Mouse (Mus musculus) adrenal gland, postnatal 4 days (tissue): ENCODE results near the gene Kmt2d. TPM values are rescaled to one million over a fixed set of nuclear protein-coding genes. Genes with fewer than 3 reads are reported as not detected.

Experiments
- DNase-seq, 2 experiments: peaks; one replicate each; pipeline ENCODE4 v3.0.0; 2021 to 2022; ENCODE audit warnings: low spot score in 2 of 2, mixed read lengths in 2 of 2
- total RNA-seq, 2 experiments: library from RNA; stranded (reverse); gene quantifications; 2 replicates each; pipeline ENCODE4 v1.2.3; 2021

The Kmt2d gene
- total RNA-seq, 2 experiments from 2014 or later: 68.9 to 71.5 TPM

GRCm38 (mm10) chr15:98804054-98804453, 67.0 kb downstream of the Kmt2d start:
- peak; percentile 58 to 66 for DNase-seq

- no peak for DNase-seq
Observed at GRCm38 (mm10) chr15:98802926-98803325, 68.1 kb downstream of the Kmt2d start.

- peak; percentile 66 to 75 for DNase-seq
Observed at GRCm38 (mm10) chr15:98799396-98799795, 71.6 kb downstream of the Kmt2d start.

GRCm38 (mm10) chr15:98798903-98799302, 72.1 kb downstream of the Kmt2d start:
- DNase-seq: no peak

GRCm38 (mm10) chr15:98797835-98798492, 73.0 kb downstream of the Kmt2d start:
- DNase-seq: no peak

GRCm38 (mm10) chr15:98796803-98797595, 74.0 kb downstream of the Kmt2d start:
- no peak for DNase-seq

- no peak for DNase-seq
Observed at GRCm38 (mm10) chr15:98793141-98793698, 77.8 kb downstream of the Kmt2d start.

GRCm38 (mm10) chr15:98792233-98793020, 78.6 kb downstream of the Kmt2d start:
- DNase-seq: no peak

- no peak for DNase-seq
Observed at GRCm38 (mm10) chr15:98791771-98792170, 79.2 kb downstream of the Kmt2d start.

- no peak for DNase-seq
Observed at GRCm38 (mm10) chr15:98791221-98791620, 79.8 kb downstream of the Kmt2d start.

- DNase-seq: no peak
Observed at GRCm38 (mm10) chr15:98790761-98791160, 80.2 kb downstream of the Kmt2d start.

- no peak for DNase-seq
Observed at GRCm38 (mm10) chr15:98789661-98790535, 81.1 kb downstream of the Kmt2d start, which contains the start of gene Wnt1. Gene Wnt1 (plus strand): TSS chr15:98789857.

GRCm38 (mm10) chr15:98788972-98789660, 81.9 kb downstream of the Kmt2d start:
- DNase-seq: no peak

GRCm38 (mm10) chr15:98787930-98788329, 83.1 kb downstream of the Kmt2d start:
- no peak for DNase-seq

- no peak for DNase-seq
Observed at GRCm38 (mm10) chr15:98785744-98786143, 85.3 kb downstream of the Kmt2d start.

Other genes with a start within 250 kb of the Kmt2d start
- gene Cacnb3, start 240.4 kb downstream of the Kmt2d start, total RNA-seq: 10 to 100 TPM; 28.6 to 34.5 TPM
- gene Ddx23, start 208.3 kb downstream of the Kmt2d start, total RNA-seq: 10 to 100 TPM; 76.4 to 85.9 TPM
- 1 to 10 TPM; 1.1 to 1.9 TPM for gene Rnd1, start 193.7 kb downstream of the Kmt2d start, total RNA-seq
- gene Ccdc65, start 163.0 kb downstream of the Kmt2d start, total RNA-seq: under 1 TPM; 0.48 to 0.87 TPM
- 10 to 100 TPM; 15.9 to 19.1 TPM for gene Fkbp11, start 143.0 kb downstream of the Kmt2d start, total RNA-seq
- 100 to 1,000 TPM; 124 to 135 TPM for gene Arf3, start 108.0 kb downstream of the Kmt2d start, total RNA-seq
- gene Wnt10b, start 93.1 kb downstream of the Kmt2d start, total RNA-seq: 1 to 10 TPM in 1 of 2 experiments, under 1 TPM in 1; 0.68 to 1.2 TPM
- not detected for gene Wnt1, start 81.3 kb downstream of the Kmt2d start, total RNA-seq
- gene Ddn, start 61.7 kb downstream of the Kmt2d start, total RNA-seq: 1 to 10 TPM in 1 of 2 experiments, under 1 TPM in 1; 0.76 to 4.2 TPM
- gene Prkag1, start 39.7 kb downstream of the Kmt2d start, total RNA-seq: 10 to 100 TPM; 66.4 to 68.2 TPM
- gene Rhebl1, start 23.3 kb upstream of the Kmt2d start, total RNA-seq: 1 to 10 TPM; 3.9 to 6.2 TPM
- 1 to 10 TPM; 2.1 to 2.9 TPM for gene Dhh, start 27.3 kb upstream of the Kmt2d start, total RNA-seq
- gene Lmbr1l, start 47.0 kb upstream of the Kmt2d start, total RNA-seq: 10 to 100 TPM; 41.5 to 45.9 TPM
- gene Tuba1b, start 63.4 kb upstream of the Kmt2d start, total RNA-seq: 100 to 1,000 TPM; 512 to 526 TPM
- not detected for gene Gm49450, start 82.3 kb upstream of the Kmt2d start, total RNA-seq
- 100 to 1,000 TPM; 323 to 446 TPM for gene Tuba1a, start 82.5 kb upstream of the Kmt2d start, total RNA-seq
- gene Tuba1c, start 158.7 kb upstream of the Kmt2d start, total RNA-seq: 100 to 1,000 TPM; 200 to 217 TPM
- gene Prph, start 184.0 kb upstream of the Kmt2d start, total RNA-seq: 10 to 100 TPM; 26.7 to 68.4 TPM
- 10 to 100 TPM; 14.5 to 17.1 TPM for gene Troap, start 203.4 kb upstream of the Kmt2d start, total RNA-seq
- under 1 TPM in 1 of 2 experiments, not detected in 1; 0.20 TPM for gene C1ql4, start 216.6 kb upstream of the Kmt2d start, total RNA-seq
- 1 to 10 TPM; 3.7 to 6.4 TPM for gene Dnajc22, start 222.0 kb upstream of the Kmt2d start, total RNA-seq